Mouse (Mus musculus) midbrain, embryonic 12.5 days (tissue): ENCODE results near the gene 4930402H24Rik. TPM values are rescaled to one million over a fixed set of nuclear protein-coding genes. Genes with fewer than 3 reads are reported as not detected.

Source experiments
- ATAC-seq: fragments of 200-750 bp; cut with Nextera tagmentation; 2 replicates; pipeline ENCODE4 v1.8.0; 2017; ENCODE audit warnings: low read depth, moderate TSS enrichment, moderate library complexity; ENCODE audit not compliant: low FRiP score
- H3K27ac ChIP-seq: fragments of 300-500 bp; sonication (generic); replicated peaks from 2 replicates; pipeline ENCODE4 v1.5.1; 2016; ENCODE audit warnings: mild to moderate bottlenecking
- H3K27me3 ChIP-seq: fragments of 300-500 bp; sonication (generic); 2 replicates; pipeline ENCODE4 v1.6.1; 2016; ENCODE audit warnings: mild to moderate bottlenecking
- H3K36me3 ChIP-seq: fragments of 300-500 bp; sonication (generic); 2 replicates; pipeline ENCODE4 v1.6.1; 2016
- H3K4me1 ChIP-seq: fragments of 300-500 bp; sonication (generic); 2 replicates; pipeline ENCODE4 v1.6.1; 2016
- H3K4me2 ChIP-seq: fragments of 300-500 bp; sonication (generic); replicated peaks from 2 replicates; pipeline ENCODE4 v1.6.1; 2016; ENCODE audit warnings: mild to moderate bottlenecking, moderate library complexity
- H3K4me3 ChIP-seq: fragments of 300-500 bp; sonication (generic); 2 replicates; pipeline ENCODE4 v1.5.1; 2016; ENCODE audit warnings: mild to moderate bottlenecking
- H3K9ac ChIP-seq: fragments of 300-500 bp; sonication (generic); replicated peaks from 2 replicates; pipeline ENCODE4 v1.6.1; 2016; ENCODE audit warnings: mild to moderate bottlenecking, moderate library complexity
- H3K9me3 ChIP-seq: fragments of 300-500 bp; sonication (generic); 2 replicates; pipeline ENCODE4 v1.6.1; 2016; ENCODE audit warnings: mild to moderate bottlenecking
- WGBS: fragments of 180-500 bp; shearing (Covaris S2); methylation state at CpG from one replicate; pipeline ENCODE4 v1.1.7; 2016; 5-methylcytosine and 5-hydroxymethylcytosine counted together
- polyA plus RNA-seq: library from polyadenylated mRNA; unstranded; fragments of >200 nt; fragmentation: Nextera tagmentation; extraction: Ambion mirVana; gene quantifications from 2 replicates; pipeline ENCODE4 v1.2.1, GENCODE M21; 2016

Gene 4930402H24Rik
- polyA plus RNA-seq, 1 experiment from 2014 or later, result 86.9 TPM

GRCm38 (mm10) chr2:130795731-130796130 is 110.5 kb downstream of the 4930402H24Rik start:
- Histone ChIP-seq H3K4me1 (no peaks in the 10 kb centered on the region), H3K4me2 (no peak overlapping the region), H3K9ac (no peak overlapping the region), H3K27ac (no peak overlapping the region), H3K9me3 (no peaks in the 10 kb centered on the region), H3K36me3 (peaks cover 31% of the 10 kb centered on the region), H3K27me3 (no peaks in the 10 kb centered on the region), H3K4me3 (no peak overlapping the region)
- WGBS, result 86% methylated on average over 8 of the region's 8 CpGs
- ATAC-seq, result no peak

- 93% methylated on average over 7 of the region's 7 CpGs for WGBS
- Histone ChIP-seq H3K36me3 (peaks cover 55% of the 10 kb centered on the region), H3K9me3 (no peaks in the 10 kb centered on the region)
Measured at GRCm38 (mm10) chr2:130791722-130792121, 114.5 kb downstream of the 4930402H24Rik start.

GRCm38 (mm10) chr2:130789642-130790041 is 116.6 kb downstream of the 4930402H24Rik start:
- 91% methylated on average over 6 of the region's 6 CpGs for WGBS
- ATAC-seq, result no peak
- Histone ChIP-seq H3K9me3 (no peaks in the 10 kb centered on the region), H3K27me3 (no peaks in the 10 kb centered on the region), H3K4me1 (no peaks in the 10 kb centered on the region), H3K36me3 (peaks cover 66% of the 10 kb centered on the region), H3K4me2 (no peak overlapping the region), H3K4me3 (no peak overlapping the region), H3K27ac (no peak overlapping the region), H3K9ac (no peak overlapping the region)

More at GRCm38 (mm10) chr2:130791722-130792121, 114.5 kb downstream of the 4930402H24Rik start:
- Histone ChIP-seq H3K4me2 (no peak overlapping the region), H3K4me1 (no peaks in the 10 kb centered on the region), H3K9ac (no peak overlapping the region), H3K27ac (no peak overlapping the region), H3K4me3 (no peak overlapping the region), H3K27me3 (no peaks in the 10 kb centered on the region)
- no peak for ATAC-seq

- Histone ChIP-seq H3K9me3 (no peaks in the 10 kb centered on the region), H3K36me3 (peaks cover 69% of the 10 kb centered on the region), H3K4me3 (no peak overlapping the region), H3K4me1 (no peaks in the 10 kb centered on the region), H3K9ac (no peak overlapping the region), H3K4me2 (no peak overlapping the region), H3K27ac (no peak overlapping the region), H3K27me3 (no peaks in the 10 kb centered on the region)
- WGBS, result 91% methylated on average over 8 of the region's 8 CpGs
- ATAC-seq, result no peak
Measured at GRCm38 (mm10) chr2:130789039-130789438, 117.2 kb downstream of the 4930402H24Rik start.

GRCm38 (mm10) chr2:130784939-130785338 is 121.3 kb downstream of the 4930402H24Rik start:
- 87% methylated on average over 3 of the region's 3 CpGs for whole genome bisulfite sequencing
- Histone ChIP-seq H3K4me1 (no peaks in the 10 kb centered on the region), H3K27ac (no peak overlapping the region), H3K36me3 (peaks cover 74% of the 10 kb centered on the region), H3K4me3 (no peak overlapping the region), H3K27me3 (no peaks in the 10 kb centered on the region), H3K4me2 (no peak overlapping the region), H3K9ac (no peak overlapping the region), H3K9me3 (no peaks in the 10 kb centered on the region)
- ATAC-seq, result no peak

GRCm38 (mm10) chr2:130780615-130781303 is 125.4 kb downstream of the 4930402H24Rik start:
- H3K27ac ChIP-seq, result no peak overlapping the region
- H3K9me3 ChIP-seq, result no peaks in the 10 kb centered on the region
- H3K27me3 ChIP-seq, result no peaks in the 10 kb centered on the region
- peaks cover 82% of the 10 kb centered on the region for H3K36me3 ChIP-seq
- ATAC-seq, result no peak
- 77% methylated on average over 2 of the region's 2 CpGs for WGBS
- no peak overlapping the region for H3K4me2 ChIP-seq
- no peak overlapping the region for H3K9ac ChIP-seq
- no peaks in the 10 kb centered on the region for H3K4me1 ChIP-seq
- no peak overlapping the region for H3K4me3 ChIP-seq

- no peaks in the 10 kb centered on the region for H3K9me3 ChIP-seq
- no peak overlapping the region for H3K4me3 ChIP-seq
- no peak overlapping the region for H3K4me2 ChIP-seq
- H3K9ac ChIP-seq, result no peak overlapping the region
- ATAC-seq, result no peak
- no peaks in the 10 kb centered on the region for H3K27me3 ChIP-seq
- 88% methylated on average over 1 of the region's 1 CpGs for WGBS
- H3K36me3 ChIP-seq, result peaks cover 84% of the 10 kb centered on the region
- H3K4me1 ChIP-seq, result no peaks in the 10 kb centered on the region
- H3K27ac ChIP-seq, result no peak overlapping the region
Measured at GRCm38 (mm10) chr2:130779935-130780334, 126.3 kb downstream of the 4930402H24Rik start.

GRCm38 (mm10) chr2:130776610-130777009 is 129.6 kb downstream of the 4930402H24Rik start:
- Histone ChIP-seq H3K4me1 (no peaks in the 10 kb centered on the region), H3K9me3 (no peaks in the 10 kb centered on the region), H3K4me2 (no peak overlapping the region), H3K9ac (no peak overlapping the region), H3K27ac (no peak overlapping the region), H3K36me3 (peaks cover 88% of the 10 kb centered on the region), H3K4me3 (no peak overlapping the region), H3K27me3 (no peaks in the 10 kb centered on the region)
- ATAC-seq, result no peak
- 84% methylated on average over 7 of the region's 7 CpGs for WGBS

GRCm38 (mm10) chr2:130767483-130767882 is 138.7 kb downstream of the 4930402H24Rik start:
- Histone ChIP-seq H3K36me3 (peaks cover 84% of the 10 kb centered on the region), H3K9me3 (no peaks in the 10 kb centered on the region), H3K4me2 (no peak overlapping the region), H3K9ac (no peak overlapping the region), H3K4me3 (no peak overlapping the region), H3K4me1 (no peaks in the 10 kb centered on the region), H3K27ac (no peak overlapping the region), H3K27me3 (no peaks in the 10 kb centered on the region)
- ATAC-seq, result no peak
- WGBS, result 69% methylated on average over 2 of the region's 2 CpGs

GRCm38 (mm10) chr2:130765396-130765795 is 140.8 kb downstream of the 4930402H24Rik start:
- Histone ChIP-seq H3K9me3 (no peaks in the 10 kb centered on the region), H3K27ac (no peak overlapping the region), H3K4me3 (no peak overlapping the region), H3K27me3 (no peaks in the 10 kb centered on the region), H3K36me3 (peaks cover 75% of the 10 kb centered on the region), H3K4me2 (no peak overlapping the region), H3K4me1 (no peaks in the 10 kb centered on the region), H3K9ac (no peak overlapping the region)
- ATAC-seq, result no peak
- WGBS, result 87% methylated on average over 3 of the region's 3 CpGs

- no peak for ATAC-seq
- no peak overlapping the region for H3K4me2 ChIP-seq
- peaks cover 59% of the 10 kb centered on the region for H3K36me3 ChIP-seq
- H3K27ac ChIP-seq, result no peak overlapping the region
- H3K27me3 ChIP-seq, result no peaks in the 10 kb centered on the region
- no peak overlapping the region for H3K4me3 ChIP-seq
- 56% methylated on average over 6 of the region's 6 CpGs for WGBS
- H3K9me3 ChIP-seq, result no peaks in the 10 kb centered on the region
- H3K9ac ChIP-seq, result no peak overlapping the region
- no peaks in the 10 kb centered on the region for H3K4me1 ChIP-seq
Measured at GRCm38 (mm10) chr2:130760876-130761275, 145.3 kb downstream of the 4930402H24Rik start.

- no peaks in the 10 kb centered on the region for H3K27me3 ChIP-seq
- H3K36me3 ChIP-seq, result peaks cover 18% of the 10 kb centered on the region
- WGBS, result 63% methylated on average over 7 of the region's 7 CpGs
- no peak overlapping the region for H3K9ac ChIP-seq
- H3K9me3 ChIP-seq, result no peaks in the 10 kb centered on the region
- H3K4me1 ChIP-seq, result peaks cover 16% of the 10 kb centered on the region
- no peak overlapping the region for H3K4me3 ChIP-seq
- H3K27ac ChIP-seq, result no peak overlapping the region
- no peak overlapping the region for H3K4me2 ChIP-seq
- ATAC-seq, result no peak
Measured at GRCm38 (mm10) chr2:130755061-130755607, 151.1 kb downstream of the 4930402H24Rik start.
